Mouse (Mus musculus) urinary bladder, postnatal 25 days (tissue): ENCODE results near the gene Dscam.

Experiments used
- DNase-seq: peaks from one replicate; pipeline ENCODE4 v3.0.0; 2022; ENCODE audit warnings: low spot score

Dscam gene

DNA sequence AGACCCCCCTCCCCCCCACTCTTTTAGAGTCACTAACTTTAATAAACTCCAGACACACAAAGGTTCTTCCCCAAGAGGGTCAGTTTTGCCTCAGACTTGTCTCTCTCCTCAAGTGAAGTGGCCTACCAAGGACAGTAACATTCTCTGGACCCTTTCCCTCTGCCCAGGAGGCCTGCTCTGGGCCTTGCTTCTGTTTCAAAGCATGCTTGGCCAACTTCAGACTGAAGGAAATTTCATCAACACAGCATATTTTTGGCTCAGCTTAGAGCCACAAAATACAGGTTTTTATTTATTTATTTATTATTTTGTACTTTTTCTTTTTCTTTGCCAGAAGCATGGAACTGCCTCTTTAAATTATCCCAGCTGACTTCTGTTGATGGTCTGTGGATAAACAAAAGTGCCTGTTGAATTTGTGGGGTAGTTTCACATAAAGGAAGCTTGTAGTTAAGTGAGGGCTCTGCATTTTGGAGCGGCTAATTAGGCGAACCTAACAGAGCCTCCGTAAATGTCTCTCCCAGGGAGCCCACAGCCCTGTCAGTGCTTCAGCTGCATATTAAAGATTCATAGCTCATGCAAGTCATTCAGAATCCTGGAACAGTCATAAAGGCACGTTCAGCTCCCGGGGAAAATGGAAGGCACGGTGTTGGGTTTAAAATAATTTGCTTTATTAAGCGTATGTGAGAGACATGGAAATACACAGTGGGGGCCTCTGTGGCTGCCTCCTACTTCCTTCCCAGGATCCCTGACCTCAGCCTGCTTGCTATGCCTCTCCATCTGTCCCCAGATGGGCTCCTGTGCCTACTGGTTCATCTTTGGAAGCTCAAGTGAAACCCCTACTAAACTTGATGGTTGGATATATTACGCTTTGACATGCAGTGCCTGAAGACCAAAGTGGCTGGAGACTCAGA lies 606.9 kb downstream of the Dscam start:
- DNase-seq: no peak

DNA sequence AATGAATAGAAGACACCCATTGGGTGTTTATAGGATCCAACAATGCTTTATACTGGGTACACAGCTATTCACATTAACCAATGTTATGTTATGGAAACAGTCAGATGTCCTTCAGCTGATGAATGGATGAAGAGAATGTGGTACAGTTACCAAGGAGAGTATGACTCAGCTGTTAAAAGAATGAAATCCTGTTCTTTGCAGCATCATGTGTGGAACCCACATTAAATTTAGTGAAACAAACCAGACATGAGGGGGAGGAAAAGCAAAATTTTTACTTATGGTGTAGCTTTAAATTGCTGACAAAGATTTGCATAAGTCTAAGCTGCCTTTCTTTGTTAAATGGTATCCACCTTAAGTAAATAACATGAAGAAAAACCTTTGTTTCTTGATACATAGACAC lies 610.8 kb downstream of the Dscam start:
- no peak for DNase-seq

DNA sequence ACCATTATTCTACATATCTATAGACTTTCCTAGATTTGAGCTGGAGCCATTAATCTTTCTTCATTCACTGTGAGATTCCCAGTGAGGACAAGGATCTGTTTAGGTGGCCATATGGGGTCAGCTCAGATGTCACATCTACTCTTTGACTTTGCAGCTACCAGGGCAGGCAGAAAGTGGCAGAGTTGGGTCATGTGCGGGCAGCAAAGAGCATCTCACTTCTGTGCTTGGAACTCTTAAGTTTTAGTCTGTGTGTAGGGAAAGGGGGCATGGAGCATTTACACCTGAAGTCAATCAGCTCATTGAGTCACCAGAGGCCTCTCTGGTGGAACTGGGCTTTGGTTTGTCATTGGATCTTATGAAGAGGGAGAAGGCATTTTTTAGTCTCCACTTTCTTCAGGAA lies 612.2 kb downstream of the Dscam start:
- DNase-seq: no peak

DNA sequence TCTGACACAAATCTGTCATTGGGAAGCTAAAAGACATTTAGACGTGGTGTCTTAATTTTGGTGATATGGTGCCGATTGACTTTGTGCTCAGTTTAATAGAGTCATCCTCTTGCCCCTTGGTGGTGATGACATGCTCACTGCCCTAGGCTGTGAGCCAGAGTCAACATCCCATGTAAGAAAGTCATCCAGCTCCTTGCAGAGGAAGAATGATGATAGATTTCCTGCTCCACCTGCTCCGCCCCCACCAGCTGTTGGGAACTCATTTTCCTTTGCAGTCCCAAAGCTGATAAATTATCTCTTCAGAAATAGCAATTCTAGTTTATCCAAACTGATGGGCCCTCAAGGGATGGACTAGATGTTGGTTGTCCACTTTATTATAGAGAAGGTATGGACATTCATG lies 613.9 kb downstream of the Dscam start:
- DNase-seq: no peak

DNA sequence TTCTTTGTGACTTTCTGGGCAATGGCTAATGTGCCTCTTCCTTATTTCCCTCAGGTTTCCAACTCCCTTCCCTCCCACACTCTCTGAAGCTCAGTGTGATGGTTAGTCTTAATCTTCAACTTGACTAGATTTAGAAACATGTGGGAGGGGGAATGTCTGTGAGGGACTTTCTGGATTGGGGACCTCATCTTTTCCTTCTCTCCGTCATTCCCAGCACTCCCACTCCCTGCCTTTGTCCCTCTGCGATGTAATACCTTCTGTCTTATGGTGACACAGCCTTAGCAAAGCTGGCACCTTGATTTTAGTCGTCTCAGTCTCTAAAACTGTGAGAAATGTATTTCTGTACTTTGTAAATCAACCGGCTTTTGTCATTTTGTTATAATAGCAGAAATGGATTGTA lies 615.1 kb downstream of the Dscam start:
- DNase-seq: no peak

DNA sequence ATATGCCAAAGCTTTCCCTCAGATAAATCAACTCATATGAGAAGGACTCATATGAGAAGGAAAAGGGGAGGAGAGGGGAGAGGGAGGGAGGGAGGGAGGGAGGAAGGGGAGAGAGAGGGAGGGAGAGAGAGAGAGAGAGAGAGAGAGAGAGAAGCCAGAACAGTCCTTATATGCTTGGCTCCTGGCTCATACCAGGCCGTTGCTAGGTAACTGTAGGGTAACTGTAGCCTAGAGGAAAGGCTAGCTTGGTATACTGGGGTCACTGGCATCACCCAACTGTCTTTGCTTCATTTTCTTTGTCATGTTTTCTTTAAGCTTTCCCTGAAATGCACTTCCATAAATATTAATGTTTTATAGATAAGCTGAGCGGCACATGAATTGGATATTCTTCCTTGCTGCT lies 617.9 kb downstream of the Dscam start:
- DNase-seq: no peak

DNA sequence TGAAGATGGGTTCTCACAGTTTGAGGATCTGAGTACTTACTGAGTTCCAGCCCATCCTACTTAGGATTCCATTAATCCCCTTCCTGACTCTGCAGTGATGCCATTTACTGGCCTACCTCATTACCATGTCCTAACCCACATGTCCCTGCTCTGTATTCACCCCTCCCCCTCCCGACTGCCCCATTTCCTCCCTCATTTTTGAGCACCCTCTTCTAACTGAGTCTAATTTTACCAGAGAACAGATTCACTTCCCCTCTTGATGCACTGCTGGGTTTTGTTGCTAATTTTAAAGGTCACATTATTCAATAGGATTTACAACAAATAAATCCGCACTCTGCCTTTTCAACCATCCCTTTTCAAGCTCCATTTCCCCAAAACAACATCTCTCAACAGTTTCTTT lies 629.5 kb downstream of the Dscam start:
- no peak for DNase-seq
